8 mouse cellular contexts compared by ENCODE assay signal in the genomic region with DNA sequence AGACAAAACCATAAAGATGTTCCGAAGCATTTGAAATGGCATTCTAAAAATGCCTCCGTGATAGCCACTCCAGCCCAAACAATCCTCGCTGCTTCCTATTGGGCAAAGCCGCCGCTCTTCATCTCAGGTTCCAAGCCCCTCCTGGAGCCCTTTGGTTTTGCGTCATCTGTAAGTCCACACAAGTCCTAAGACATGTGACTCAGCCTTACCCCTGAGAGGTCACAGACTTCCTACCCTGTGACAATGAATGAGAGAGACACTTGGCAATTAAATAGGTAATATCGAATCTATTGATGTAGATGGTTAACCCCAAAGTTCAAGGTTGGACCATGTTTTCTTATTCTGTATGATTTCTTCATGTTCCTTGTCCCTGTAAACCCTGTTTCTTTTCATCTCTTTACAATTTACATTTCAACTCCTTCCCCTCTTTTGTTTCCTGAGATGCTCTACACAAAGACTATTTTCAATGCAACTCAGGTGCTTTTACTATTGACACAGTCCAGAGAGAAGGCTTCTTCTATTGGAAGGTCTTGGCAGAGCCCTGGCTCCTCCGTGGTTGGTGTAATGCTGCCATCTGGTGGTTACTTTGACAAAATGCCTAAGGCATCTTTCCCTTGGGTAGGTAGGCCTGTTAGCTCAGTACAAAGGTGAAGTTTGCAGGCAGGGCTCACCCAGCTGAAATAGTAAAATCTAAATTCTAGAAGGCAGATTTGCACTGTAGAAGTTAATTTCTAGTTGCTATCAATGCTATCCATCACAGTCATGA.
A peak's percentile ranks its signal among the peaks of the same experiment; 100 is the strongest.
DNase-seq lines count a peak whose midpoint lies in the region; ATAC-seq and TF ChIP-seq lines count a peak whose summit lies in the region.
"Had no signal": no experiment of that assay in that cellular context is flagged by ENCODE, and none has a peak within 500 bp of the region (broad histone marks: within the 10 kb centered on the region; RNA-seq: fewer than 3 reads in every experiment).

No protein-coding gene starts in this region.

- H3K36me3 ChIP-seq in hindbrain, embryonic 11.5 days (ENCODE audit: control insufficient read depth, insufficient read depth, low read length) = no peaks in the 10 kb centered on the region

- no peaks in the 10 kb centered on the region for H3K27me3 ChIP-seq in hindbrain, embryonic 11.5 days (ENCODE audit: control insufficient read depth, insufficient read depth, low read length)

- H3K27ac ChIP-seq in bone marrow macrophage, adult 2 months (ENCODE audit: insufficient read depth, low read depth, low read length) = no peak overlapping the region
- no peak overlapping the region for H3K27ac ChIP-seq in embryonic fibroblast, embryonic 13.5 days (ENCODE audit: insufficient read depth, low read length)
- no peak overlapping the region for H3K27ac ChIP-seq in hindbrain, embryonic 11.5 days (ENCODE audit: low read depth, low read length)
- H3K27ac ChIP-seq: macrophage had no signal

- DNase-seq in Muller cell, postnatal 12 days (ENCODE audit: inconsistent ontology term) = peak; percentile 35
- DNase-seq in hindbrain, embryonic 11.5 days (ENCODE audit: low spot score) = peak; percentile 81
- DNase-seq in layer of hippocampus, adult 9-10 months (ENCODE audit: low spot score) = peak; percentile 26
- DNase-seq in lung, postnatal 10 days = peak; percentile 63
- DNase-seq in right cerebral cortex, adult 18-20 months = peak; percentile 70

- no peak for TF ChIP-seq POLR2A in bone marrow macrophage, adult 2 months (IDR thresholded peaks at IDR 0.05; ENCODE audit: borderline replicate concordance, low read depth, low read length)
- TF ChIP-seq POLR2A in embryonic fibroblast, embryonic 13.5 days (IDR thresholded peaks at IDR 0.05; ENCODE audit: low read depth, low read length) = no peak

- no peak overlapping the region for H3K9ac ChIP-seq in hindbrain, embryonic 11.5 days (ENCODE audit: low read depth, low read length)

- 76% methylated on average over 8 of the region's 8 CpGs for WGBS in hindbrain, embryonic 11.5 days

- no peaks in the 10 kb centered on the region for H3K4me1 ChIP-seq in bone marrow macrophage, adult 2 months (ENCODE audit: control insufficient read depth, insufficient read depth, low read length)
- H3K4me1 ChIP-seq in embryonic fibroblast, embryonic 13.5 days (ENCODE audit: control insufficient read depth, insufficient read depth, low read length) = no peaks in the 10 kb centered on the region
- no peaks in the 10 kb centered on the region for H3K4me1 ChIP-seq in hindbrain, embryonic 11.5 days (replicated peaks; ENCODE audit: control insufficient read depth, insufficient read depth, low read length)

- peak; percentile 36; the same call in 1 of the 2 replicates for TF ChIP-seq CTCF in bone marrow macrophage, adult 2 months (IDR thresholded peaks at IDR 0.05; ENCODE audit: low read depth, low read length)
- peak; percentile 56; the same call in 1 of the 2 replicates for TF ChIP-seq CTCF in embryonic fibroblast, embryonic 13.5 days (IDR thresholded peaks at IDR 0.05; ENCODE audit: borderline replicate concordance, insufficient read depth, low read length)

- H3K4me2 ChIP-seq in hindbrain, embryonic 11.5 days (replicated peaks; ENCODE audit: low read depth, low read length) = no peak overlapping the region

- no peak overlapping the region for H3K4me3 ChIP-seq in bone marrow macrophage, adult 2 months (ENCODE audit: insufficient read depth, low read length)
- no peak overlapping the region for H3K4me3 ChIP-seq in embryonic fibroblast, embryonic 13.5 days (ENCODE audit: insufficient read depth, low read length)
- H3K4me3 ChIP-seq in hindbrain, embryonic 11.5 days (ENCODE audit: low read depth, low read length) = no peak overlapping the region

- no peaks in the 10 kb centered on the region for H3K9me3 ChIP-seq in hindbrain, embryonic 11.5 days (ENCODE audit: control insufficient read depth, low read length)

- peak; percentile 82 for ATAC-seq in hindbrain, embryonic 11.5 days (ENCODE audit: low FRiP score)

Comparison
In these comparisons a context has a peak if more than half of its experiments do, and no peak if none do; other contexts are left out.
1. DNase-seq: peak in every context shown above with its lines; median percentile 81 in hindbrain, embryonic 11.5 days; 70 in right cerebral cortex, adult 18-20 months; 63 in lung, postnatal 10 days; 35 in Muller cell, postnatal 12 days; 26 in layer of hippocampus, adult 9-10 months.